Mouse (Mus musculus) hindbrain, embryonic 13.5 days (tissue): ENCODE measurements around the gene Rnf145. TPM values are rescaled to one million over a fixed set of nuclear protein-coding genes. Genes with fewer than 3 reads are reported as not detected.

Experiments used
- ATAC-seq: fragments of 200-750 bp; cut with Nextera tagmentation; 2 replicates; pipeline ENCODE4 v1.8.0; 2017; ENCODE audit warnings: moderate TSS enrichment; ENCODE audit not compliant: low FRiP score
- H3K27ac ChIP-seq: fragments of 300-500 bp; sonication (generic); 2 replicates; pipeline ENCODE4 v1.5.1; 2015; ENCODE audit warnings: inconsistent platforms, mild to moderate bottlenecking, moderate library complexity
- H3K27me3 ChIP-seq: fragments of 300-500 bp; sonication (generic); 2 replicates; pipeline ENCODE4 v1.6.1; 2015; ENCODE audit warnings: mild to moderate bottlenecking, inconsistent platforms
- H3K36me3 ChIP-seq: fragments of 300-500 bp; sonication (generic); 2 replicates; pipeline ENCODE4 v1.6.1; 2015; ENCODE audit warnings: mild to moderate bottlenecking, inconsistent platforms
- H3K4me1 ChIP-seq: fragments of 300-500 bp; sonication (generic); replicated peaks from 2 replicates; pipeline ENCODE4 v1.6.1; 2015; ENCODE audit warnings: inconsistent platforms
- H3K4me2 ChIP-seq: fragments of 300-500 bp; sonication (generic); 2 replicates; pipeline ENCODE4 v1.6.1; 2015; ENCODE audit warnings: inconsistent platforms, mild to moderate bottlenecking, moderate library complexity
- H3K4me3 ChIP-seq: fragments of 300-500 bp; sonication (generic); 2 replicates; pipeline ENCODE4 v1.5.1; 2015; ENCODE audit warnings: mild to moderate bottlenecking, inconsistent platforms
- H3K9ac ChIP-seq: fragments of 300-500 bp; sonication (generic); 2 replicates; pipeline ENCODE4 v1.6.1; 2015; ENCODE audit warnings: mild to moderate bottlenecking, inconsistent platforms
- H3K9me3 ChIP-seq: fragments of 300-500 bp; sonication (generic); 2 replicates; pipeline ENCODE4 v1.6.1; 2016; ENCODE audit warnings: inconsistent platforms
- WGBS: fragments of 180-500 bp; shearing (Covaris S2); methylation state at CpG from one replicate; pipeline ENCODE4 v1.1.7; 2015; 5-methylcytosine and 5-hydroxymethylcytosine counted together
- microRNA-seq: library from miRNA; unstranded; fragments of <30 nt; microRNA quantifications from one replicate; pipeline ENCODE4, GENCODE M21; 2016
- polyA plus RNA-seq: library from polyadenylated mRNA; unstranded; fragments of >200 nt; fragmentation: Nextera tagmentation; extraction: Ambion mirVana; gene quantifications from 2 replicates; pipeline ENCODE4 v1.2.1, GENCODE M21; 2015

The Rnf145 gene
- polyA plus RNA-seq, 1 experiment from 2014 or later, result 111 TPM

GRCm38 (mm10) chr11:44593016-44593415 lies 74.3 kb downstream of the Rnf145 start:
- Histone ChIP-seq H3K27me3 (no peaks in the 10 kb centered on the region), H3K36me3 (no peaks in the 10 kb centered on the region), H3K4me3 (no peak overlapping the region), H3K9me3 (no peaks in the 10 kb centered on the region), H3K9ac (no peak overlapping the region), H3K27ac (no peak overlapping the region), H3K4me2 (no peak overlapping the region), H3K4me1 (no peaks in the 10 kb centered on the region)
- 91% methylated on average over 6 of the region's 6 CpGs for WGBS
- ATAC-seq, result no peak

- WGBS, result 90% methylated on average over 3 of the region's 3 CpGs
- no peaks in the 10 kb centered on the region for H3K4me1 ChIP-seq
- no peak for ATAC-seq
- no peaks in the 10 kb centered on the region for H3K27me3 ChIP-seq
- no peak overlapping the region for H3K4me2 ChIP-seq
- no peaks in the 10 kb centered on the region for H3K36me3 ChIP-seq
- H3K9ac ChIP-seq, result no peak overlapping the region
- H3K27ac ChIP-seq, result no peak overlapping the region
- H3K4me3 ChIP-seq, result no peak overlapping the region
- no peaks in the 10 kb centered on the region for H3K9me3 ChIP-seq
These were observed 76.0 kb downstream of the Rnf145 start for GRCm38 (mm10) chr11:44594768-44595167.

DNA sequence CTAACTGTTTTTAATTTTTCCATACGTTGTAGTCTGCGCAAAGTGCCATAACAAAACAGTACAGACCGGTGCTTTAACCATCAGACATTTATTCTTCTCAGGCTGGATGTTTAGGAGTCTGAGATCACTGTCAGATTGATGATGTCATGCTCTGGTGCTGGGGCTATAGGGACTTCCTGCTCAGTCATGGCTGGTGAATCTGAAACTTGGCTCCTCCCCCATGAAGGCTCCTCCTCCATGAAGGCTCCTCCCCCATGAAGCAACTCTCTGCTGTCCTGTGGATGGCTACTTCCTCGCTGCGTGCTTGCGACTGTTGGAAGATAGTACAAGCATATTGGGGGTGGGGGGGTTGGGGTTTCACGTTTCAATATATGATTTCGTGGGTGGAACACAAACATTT lies 88.1 kb downstream of the Rnf145 start:
- no peak overlapping the region for H3K27ac ChIP-seq
- no peak for ATAC-seq
- peaks cover 5% of the 10 kb centered on the region; the same call in 1 of the 2 replicates for H3K27me3 ChIP-seq
- 85% methylated on average over 8 of the region's 8 CpGs for WGBS
- H3K36me3 ChIP-seq, result no peaks in the 10 kb centered on the region
- H3K4me3 ChIP-seq, result no peak overlapping the region
- no peak overlapping the region for H3K9ac ChIP-seq
- no peak overlapping the region for H3K4me2 ChIP-seq
- no peaks in the 10 kb centered on the region for H3K9me3 ChIP-seq
- H3K4me1 ChIP-seq, result peaks cover 7% of the 10 kb centered on the region

DNA sequence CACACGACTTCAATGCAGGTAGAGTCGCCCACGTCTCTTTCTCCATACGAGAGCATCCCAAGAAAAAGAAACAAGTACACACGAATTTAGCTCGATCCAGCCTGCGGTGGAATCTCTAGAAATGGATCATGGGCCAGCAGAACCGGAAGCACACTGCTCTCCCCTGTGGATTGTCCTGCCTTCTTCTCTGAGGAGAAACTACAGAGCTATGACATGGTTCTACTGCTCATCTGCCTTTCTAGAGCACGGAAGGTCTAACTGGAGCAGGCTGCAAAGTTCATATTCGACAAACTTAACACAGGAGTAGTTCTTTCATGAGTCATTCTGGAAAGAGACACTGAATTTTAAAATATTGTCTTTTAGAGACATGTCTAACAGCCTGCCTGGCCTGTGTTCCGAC lies 89.9 kb downstream of the Rnf145 start:
- H3K4me2 ChIP-seq, result no peak overlapping the region
- H3K9me3 ChIP-seq, result no peaks in the 10 kb centered on the region
- H3K36me3 ChIP-seq, result no peaks in the 10 kb centered on the region
- no peak overlapping the region for H3K27ac ChIP-seq
- 87% methylated on average over 11 of the region's 11 CpGs for WGBS
- no peak overlapping the region for H3K4me3 ChIP-seq
- peaks cover 24% of the 10 kb centered on the region for H3K4me1 ChIP-seq
- peaks cover 16% of the 10 kb centered on the region for H3K27me3 ChIP-seq
- ATAC-seq, result no peak
- H3K9ac ChIP-seq, result no peak overlapping the region

- Histone ChIP-seq H3K36me3 (no peaks in the 10 kb centered on the region), H3K27me3 (peaks cover 32% of the 10 kb centered on the region), H3K9me3 (no peaks in the 10 kb centered on the region), H3K4me2 (peak overlapping the region; percentile 92), H3K27ac (peak overlapping the region; percentile 78), H3K9ac (peak overlapping the region; percentile 75), H3K4me1 (peaks cover 34% of the 10 kb centered on the region), H3K4me3 (peak overlapping the region; percentile 46)
- WGBS, result 1% methylated on average over 45 of the region's 45 CpGs
- peak; percentile 87 for ATAC-seq
These were observed 92.4 kb downstream of the Rnf145 start for GRCm38 (mm10) chr11:44610971-44611781.

DNA sequence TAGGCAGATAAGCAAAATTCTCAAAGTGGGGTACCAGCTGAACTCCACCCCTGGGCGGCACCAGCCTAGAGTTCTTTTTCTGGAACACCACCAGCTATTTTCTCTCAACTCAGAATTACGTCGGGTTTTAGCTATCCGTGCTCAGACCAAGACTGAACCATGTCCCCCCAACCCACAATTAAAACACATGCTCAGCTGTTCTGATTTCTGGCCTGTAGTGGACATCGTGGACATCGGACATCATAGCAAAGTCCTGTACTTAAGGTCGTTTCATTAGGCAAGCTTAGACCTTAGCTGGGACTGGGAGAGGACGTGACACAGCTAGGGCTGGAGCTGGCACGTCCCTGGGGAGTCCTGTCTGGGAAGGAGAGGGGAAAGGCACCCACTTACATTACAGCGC lies 93.4 kb downstream of the Rnf145 start:
- 7% methylated on average over 10 of the region's 10 CpGs for WGBS
- Histone ChIP-seq H3K27ac (no peak overlapping the region), H3K27me3 (peaks cover 34% of the 10 kb centered on the region), H3K36me3 (no peaks in the 10 kb centered on the region), H3K9ac (no peak overlapping the region), H3K9me3 (no peaks in the 10 kb centered on the region), H3K4me3 (peak overlapping the region; percentile 36; the same call in 1 of the 2 replicates), H3K4me1 (peaks cover 41% of the 10 kb centered on the region), H3K4me2 (peak overlapping the region; percentile 92)
- no peak for ATAC-seq

GRCm38 (mm10) chr11:44612681-44613410 lies 94.1 kb downstream of the Rnf145 start:
- no peaks in the 10 kb centered on the region for H3K36me3 ChIP-seq
- H3K4me3 ChIP-seq, result peak overlapping the region; percentile 36
- peaks cover 41% of the 10 kb centered on the region for H3K4me1 ChIP-seq
- peak overlapping the region; percentile 72 for H3K9ac ChIP-seq
- no peak for ATAC-seq
- H3K27me3 ChIP-seq, result peaks cover 34% of the 10 kb centered on the region
- 1% methylated on average over 38 of the region's 38 CpGs for whole genome bisulfite sequencing
- H3K27ac ChIP-seq, result no peak overlapping the region
- H3K4me2 ChIP-seq, result peak overlapping the region; percentile 92
- H3K9me3 ChIP-seq, result no peaks in the 10 kb centered on the region

GRCm38 (mm10) chr11:44613411-44614180 lies 94.8 kb downstream of the Rnf145 start:
- Histone ChIP-seq H3K4me1 (peaks cover 41% of the 10 kb centered on the region), H3K4me3 (peak overlapping the region; percentile 36), H3K9ac (peak overlapping the region; percentile 72), H3K9me3 (no peaks in the 10 kb centered on the region), H3K27me3 (peaks cover 34% of the 10 kb centered on the region), H3K27ac (no peak overlapping the region), H3K36me3 (no peaks in the 10 kb centered on the region), H3K4me2 (peak overlapping the region; percentile 92)
- no peak for ATAC-seq
- WGBS, result 5% methylated on average over 14 of the region's 14 CpGs

Small RNA genes lying within 50 kb of the gene (microRNA-seq; reads per million reads assigned to microRNA genes)
- not detected for gene Gm22121

Other genes with a start within 250 kb of the Rnf145 start
- 0.17 TPM in 1 of 2 replicates, not detected in the other for gene Il12b, start 118.9 kb upstream of the Rnf145 start, polyA plus RNA-seq
- gene Ublcp1, start 48.5 kb upstream of the Rnf145 start, polyA plus RNA-seq, result 60.1 and 62.9 TPM in 2 replicates
- 135 and 159 TPM in 2 replicates for gene Ebf1, start 98.4 kb downstream of the Rnf145 start, polyA plus RNA-seq